Mouse (Mus musculus) testis, adult 2 months (tissue): ENCODE measurements at regions not wholly inside any gene's neighbourhood (a gene's known extent, or its start where the extent isn't known, plus 50 kb on each side); places are given as distances from the start of the nearest gene placed in this dataset.

ENCODE experiments used
- H3K27ac ChIP-seq: fragments of 200-500 bp; 2 replicates; pipeline ENCODE4 v1.5.1; 2012; ENCODE audit warnings: low read depth, low read length; ENCODE audit not compliant: control insufficient read depth, insufficient read depth
- H3K27me3 ChIP-seq: fragments of 200-500 bp; 2 replicates; pipeline ENCODE4 v1.6.1; 2012; ENCODE audit warnings: mild to moderate bottlenecking, low read length, moderate library complexity; ENCODE audit not compliant: control insufficient read depth, insufficient read depth
- H3K36me3 ChIP-seq: fragments of 200-500 bp; 2 replicates; pipeline ENCODE4 v1.6.1; 2012; ENCODE audit warnings: mild to moderate bottlenecking, low read length; ENCODE audit not compliant: control insufficient read depth, insufficient read depth
- H3K4me1 ChIP-seq: fragments of 200-500 bp; 2 replicates; pipeline ENCODE4 v1.6.1; 2012; ENCODE audit warnings: low read length; ENCODE audit not compliant: control insufficient read depth, insufficient read depth
- H3K4me3 ChIP-seq: fragments of 200-500 bp; 2 replicates; pipeline ENCODE4 v1.5.1; 2012; ENCODE audit warnings: low read depth, mild to moderate bottlenecking, low read length, moderate library complexity, mixed read lengths; ENCODE audit not compliant: control insufficient read depth
- CTCF ChIP-seq: fragments of 200-500 bp; IDR thresholded peaks from 2 replicates; pipeline ENCODE4 v1.5.1; 2012; ENCODE audit warnings: low read depth, mild to moderate bottlenecking, inconsistent platforms, low read length, moderate library complexity; ENCODE audit not compliant: control insufficient read depth, insufficient read depth, insufficient replicate concordance
- POLR2A ChIP-seq: fragments of 200-500 bp; IDR thresholded peaks from 2 replicates; pipeline ENCODE4 v1.6.1; 2012; ENCODE audit warnings: low read depth, mild to moderate bottlenecking, inconsistent platforms, low read length, moderate library complexity; ENCODE audit not compliant: control insufficient read depth

GRCm38 (mm10) chr17:10079853-10080650 lies 239.6 kb downstream of the Qk start:
- no peak for TF ChIP-seq CTCF
- no peak for TF ChIP-seq POLR2A
- H3K4me1 ChIP-seq: no peaks in the 10 kb centered on the region
- no peak overlapping the region for H3K4me3 ChIP-seq
- H3K27me3 ChIP-seq: no peaks in the 10 kb centered on the region
- no peak overlapping the region for H3K27ac ChIP-seq
- H3K36me3 ChIP-seq: no peaks in the 10 kb centered on the region

GRCm38 (mm10) chr17:10078536-10079319 lies 240.9 kb downstream of the Qk start:
- H3K4me3 ChIP-seq: no peak overlapping the region
- H3K4me1 ChIP-seq: no peaks in the 10 kb centered on the region
- H3K27ac ChIP-seq: no peak overlapping the region
- no peak for TF ChIP-seq CTCF
- no peak for TF ChIP-seq POLR2A
- no peaks in the 10 kb centered on the region for H3K36me3 ChIP-seq
- H3K27me3 ChIP-seq: no peaks in the 10 kb centered on the region

GRCm38 (mm10) chr17:10073301-10073700 lies 246.4 kb downstream of the Qk start:
- no peak overlapping the region for H3K4me3 ChIP-seq
- no peaks in the 10 kb centered on the region for H3K4me1 ChIP-seq
- H3K27ac ChIP-seq: no peak overlapping the region
- no peaks in the 10 kb centered on the region for H3K36me3 ChIP-seq
- TF ChIP-seq POLR2A: no peak
- H3K27me3 ChIP-seq: no peaks in the 10 kb centered on the region

- Histone ChIP-seq H3K27ac (no peak overlapping the region), H3K4me1 (no peaks in the 10 kb centered on the region), H3K27me3 (no peaks in the 10 kb centered on the region), H3K4me3 (no peak overlapping the region), H3K36me3 (no peaks in the 10 kb centered on the region)
- TF ChIP-seq POLR2A: no peak
- TF ChIP-seq CTCF: no peak
Measured at GRCm38 (mm10) chr17:10069251-10069650, 250.4 kb downstream of the Qk start.

GRCm38 (mm10) chr17:10065131-10065530 lies 254.5 kb downstream of the Qk start:
- Histone ChIP-seq H3K4me3 (no peak overlapping the region), H3K27me3 (no peaks in the 10 kb centered on the region), H3K4me1 (no peaks in the 10 kb centered on the region), H3K27ac (no peak overlapping the region), H3K36me3 (no peaks in the 10 kb centered on the region)
- TF ChIP-seq POLR2A (no peak), CTCF (no peak)

- no peak for TF ChIP-seq POLR2A
- no peak for TF ChIP-seq CTCF
- Histone ChIP-seq H3K27ac (no peak overlapping the region), H3K36me3 (no peaks in the 10 kb centered on the region), H3K4me3 (no peak overlapping the region), H3K4me1 (no peaks in the 10 kb centered on the region), H3K27me3 (no peaks in the 10 kb centered on the region)
Measured at GRCm38 (mm10) chr17:10062546-10063100, 257.0 kb downstream of the Qk start.

- TF ChIP-seq POLR2A (no peak), CTCF (no peak)
- no peak overlapping the region for H3K4me3 ChIP-seq
- no peak overlapping the region for H3K27ac ChIP-seq
- no peaks in the 10 kb centered on the region for H3K4me1 ChIP-seq
- H3K36me3 ChIP-seq: no peaks in the 10 kb centered on the region
- H3K27me3 ChIP-seq: no peaks in the 10 kb centered on the region
Measured at GRCm38 (mm10) chr17:10057736-10058135, 261.9 kb downstream of the Qk start.
